Mouse (Mus musculus) liver, adult 2 months (tissue): Measurements from ENCODE around the gene Sh2b3.

Experiments
- CTCF ChIP-seq: fragments of 200-500 bp; IDR thresholded peaks from 2 replicates; pipeline ENCODE4 v1.5.1; 2011; ENCODE audit warnings: low read depth, low read length, control low read depth
- POLR2A ChIP-seq: fragments of 200-500 bp; IDR thresholded peaks from 2 replicates; pipeline ENCODE4 v1.6.1; 2011; ENCODE audit warnings: low read length, control low read depth; ENCODE audit not compliant: insufficient read depth; ENCODE audit errors: extremely low read depth

GRCm38 (mm10) chr5:121832376-121833155 is 4.9 kb downstream of the Sh2b3 start:
- TF ChIP-seq POLR2A (no peak), CTCF (no peak)
